Mouse (Mus musculus): ENCODE results near the gene Cacna1d. TPM values are rescaled to one million over a fixed set of nuclear protein-coding genes. Genes with fewer than 3 reads are reported as not detected.

Gene Cacna1d
- polyA plus RNA-seq, 1 experiment from 2014 or later = 10.5 TPM

- H3K27ac ChIP-seq (ENCODE audit: low read depth) = no peak overlapping the region
- no peaks in the 10 kb centered on the region for H3K9me3 ChIP-seq (ENCODE audit: low read depth, low read length)
- H3K9ac ChIP-seq = no peak overlapping the region
- ATAC-seq (ENCODE audit: insufficient read depth) (peak; percentile 64), DNase-seq (peak; percentile 94)
- H3K27me3 ChIP-seq (ENCODE audit: insufficient read depth, low read length) = no peaks in the 10 kb centered on the region
- peak; percentile 92 for TF ChIP-seq CTCF (IDR thresholded peaks at IDR 0.05; ENCODE audit: low read depth)
- H3K4me1 ChIP-seq (ENCODE audit: insufficient read depth) = no peaks in the 10 kb centered on the region
- WGBS = 6% methylated on average over 14 of the region's 14 CpGs
- peak overlapping the region; percentile 33; the same call in 1 of the 2 replicates for H3K4me2 ChIP-seq
- no peak overlapping the region for H3K4me3 ChIP-seq (ENCODE audit: low read depth, low read length)
- no peaks in the 10 kb centered on the region for H3K36me3 ChIP-seq (ENCODE audit: insufficient read depth)
Measured at GRCm38 (mm10) chr14:30459891-30460523, 31.2 kb downstream of the Cacna1d start.

GRCm38 (mm10) chr14:30458820-30459219 is 32.4 kb downstream of the Cacna1d start:
- ATAC-seq (ENCODE audit: insufficient read depth) (peak; percentile 64), DNase-seq (peak; percentile 79)
- H3K36me3 ChIP-seq (ENCODE audit: insufficient read depth) = no peaks in the 10 kb centered on the region
- WGBS = 52% methylated on average over 3 of the region's 3 CpGs
- no peak for TF ChIP-seq CTCF (IDR thresholded peaks at IDR 0.05; ENCODE audit: low read depth)
- H3K9ac ChIP-seq = no peak overlapping the region
- no peak overlapping the region for H3K4me2 ChIP-seq
- H3K27ac ChIP-seq (ENCODE audit: low read depth) = no peak overlapping the region
- H3K27me3 ChIP-seq (ENCODE audit: insufficient read depth, low read length) = no peaks in the 10 kb centered on the region
- no peaks in the 10 kb centered on the region for H3K4me1 ChIP-seq (ENCODE audit: insufficient read depth)
- H3K4me3 ChIP-seq (ENCODE audit: low read depth, low read length) = no peak overlapping the region
- H3K9me3 ChIP-seq (ENCODE audit: low read depth, low read length) = no peaks in the 10 kb centered on the region

DNA sequence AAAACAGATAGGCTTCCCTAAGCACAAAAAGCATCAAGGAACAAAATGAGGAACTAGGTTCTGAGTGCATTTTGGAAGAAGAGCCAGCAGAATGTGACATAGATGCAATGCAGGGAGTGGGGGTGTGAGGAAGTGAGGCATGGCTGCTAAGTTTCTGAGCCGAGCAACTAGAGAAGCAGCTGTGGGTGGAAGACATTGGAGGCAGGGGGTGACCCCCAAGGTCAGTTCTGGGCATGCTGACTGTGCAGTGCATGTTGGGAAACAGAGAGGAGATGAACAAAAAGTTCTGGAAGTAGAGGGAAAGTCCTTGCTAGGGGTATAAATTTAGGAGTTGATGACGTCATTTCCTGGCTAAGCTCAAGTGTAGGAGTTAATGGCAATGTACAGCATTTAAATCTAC is 33.4 kb downstream of the Cacna1d start:
- TF ChIP-seq CTCF (IDR thresholded peaks at IDR 0.05; ENCODE audit: low read depth) = no peak
- H3K9ac ChIP-seq = no peak overlapping the region
- H3K4me3 ChIP-seq (ENCODE audit: low read depth, low read length) = no peak overlapping the region
- no peak for ATAC-seq (ENCODE audit: insufficient read depth)
- no peak overlapping the region for H3K4me2 ChIP-seq
- H3K27me3 ChIP-seq (ENCODE audit: insufficient read depth, low read length) = no peaks in the 10 kb centered on the region
- no peaks in the 10 kb centered on the region for H3K36me3 ChIP-seq (ENCODE audit: insufficient read depth)
- WGBS = 44% methylated on average over 2 of the region's 2 CpGs
- H3K27ac ChIP-seq (ENCODE audit: low read depth) = no peak overlapping the region
- no peaks in the 10 kb centered on the region for H3K4me1 ChIP-seq (ENCODE audit: insufficient read depth)
- DNase-seq = peak; percentile 31
- H3K9me3 ChIP-seq (ENCODE audit: low read depth, low read length) = no peaks in the 10 kb centered on the region

- no peak overlapping the region for H3K4me2 ChIP-seq
- TF ChIP-seq CTCF (IDR thresholded peaks at IDR 0.05; ENCODE audit: low read depth) = no peak
- no peaks in the 10 kb centered on the region for H3K9me3 ChIP-seq (ENCODE audit: low read depth, low read length)
- WGBS = 57% methylated on average over 7 of the region's 7 CpGs
- ATAC-seq (ENCODE audit: insufficient read depth) = no peak
- H3K9ac ChIP-seq = no peak overlapping the region
- no peaks in the 10 kb centered on the region for H3K4me1 ChIP-seq (ENCODE audit: insufficient read depth)
- H3K27ac ChIP-seq (ENCODE audit: low read depth) = no peak overlapping the region
- DNase-seq = no peak
- H3K27me3 ChIP-seq (ENCODE audit: insufficient read depth, low read length) = no peaks in the 10 kb centered on the region
- H3K4me3 ChIP-seq (ENCODE audit: low read depth, low read length) = no peak overlapping the region
- no peaks in the 10 kb centered on the region for H3K36me3 ChIP-seq (ENCODE audit: insufficient read depth)
Measured at GRCm38 (mm10) chr14:30457436-30457835, 33.8 kb downstream of the Cacna1d start.

DNA sequence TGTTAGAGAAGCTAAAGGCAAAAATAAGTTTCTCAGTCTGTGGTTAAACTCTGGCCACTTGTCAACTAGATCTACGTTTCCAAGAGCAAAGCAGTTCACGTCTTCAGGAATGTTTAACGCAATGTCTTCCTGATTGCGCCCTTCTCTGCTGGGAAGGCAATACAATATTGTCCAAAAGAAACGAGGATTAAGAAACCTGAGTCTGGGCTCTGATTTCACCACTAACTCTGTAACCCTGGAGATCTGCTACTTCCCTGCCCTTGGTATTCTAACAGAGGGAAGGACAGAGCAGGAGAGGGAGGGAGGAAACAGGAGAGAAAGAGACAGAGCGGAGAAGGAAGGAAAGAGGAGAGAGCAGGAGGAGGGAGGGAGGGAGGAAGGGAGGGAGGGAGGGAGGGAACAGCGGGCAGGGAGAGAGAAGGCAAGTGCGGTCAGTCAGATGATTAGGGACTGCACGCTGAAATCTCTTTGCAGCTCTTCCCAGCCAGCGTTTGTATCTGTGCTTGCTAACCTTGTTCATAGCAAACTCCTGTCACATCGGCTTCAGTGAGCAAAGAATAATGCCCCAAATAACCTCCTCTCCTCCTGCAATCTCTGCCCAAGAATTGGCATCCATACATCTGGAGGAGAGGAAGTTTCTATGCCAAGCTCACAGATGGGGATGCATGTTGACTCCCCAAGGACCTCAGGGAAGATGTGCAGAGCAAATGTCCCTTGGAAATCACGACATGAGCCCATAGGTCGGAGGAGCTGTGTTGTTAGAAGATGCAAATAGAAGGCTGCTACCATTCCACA is 35.3 kb downstream of the Cacna1d start:
- Histone ChIP-seq H3K4me3 (ENCODE audit: low read depth, low read length) (no peak overlapping the region), H3K4me1 (ENCODE audit: insufficient read depth) (no peaks in the 10 kb centered on the region), H3K4me2 (peak overlapping the region; percentile 36; the same call in 1 of the 2 replicates), H3K27ac (ENCODE audit: low read depth) (no peak overlapping the region), H3K9ac (no peak overlapping the region), H3K9me3 (ENCODE audit: low read depth, low read length) (no peaks in the 10 kb centered on the region), H3K27me3 (ENCODE audit: insufficient read depth, low read length) (no peaks in the 10 kb centered on the region), H3K36me3 (ENCODE audit: insufficient read depth) (no peaks in the 10 kb centered on the region)
- ATAC-seq (ENCODE audit: insufficient read depth) = no peak
- WGBS = 17% methylated on average over 13 of the region's 13 CpGs
- TF ChIP-seq CTCF (IDR thresholded peaks at IDR 0.05; ENCODE audit: low read depth) = no peak
- peak; percentile 14 for DNase-seq

DNA sequence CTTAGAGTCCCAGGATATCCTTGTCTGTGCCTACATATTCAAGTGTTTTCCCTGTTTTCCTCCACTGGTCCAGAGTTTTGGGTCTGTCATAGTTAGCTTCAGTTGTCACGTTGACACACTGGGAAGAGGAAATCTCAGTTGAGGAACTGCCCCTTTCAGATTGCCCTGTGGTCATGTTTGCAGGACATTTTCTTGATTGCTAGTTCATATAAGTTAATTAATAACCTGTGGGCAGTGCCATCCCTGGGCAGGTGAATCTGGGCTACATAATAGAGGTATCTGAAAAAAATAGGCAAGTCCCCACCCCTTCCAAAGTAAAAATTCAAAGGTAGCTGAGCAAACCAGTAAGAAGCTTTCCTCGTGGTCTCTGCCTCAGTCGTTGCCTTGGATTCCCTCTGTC is 51.3 kb downstream of the Cacna1d start:
- Histone ChIP-seq H3K36me3 (ENCODE audit: insufficient read depth) (no peaks in the 10 kb centered on the region), H3K27ac (ENCODE audit: low read depth) (no peak overlapping the region), H3K4me2 (no peak overlapping the region), H3K9me3 (ENCODE audit: low read depth, low read length) (no peaks in the 10 kb centered on the region; the same call in 1 of the 2 replicates), H3K4me3 (ENCODE audit: low read depth, low read length) (no peak overlapping the region), H3K27me3 (ENCODE audit: insufficient read depth, low read length) (no peaks in the 10 kb centered on the region), H3K9ac (no peak overlapping the region), H3K4me1 (ENCODE audit: insufficient read depth) (no peaks in the 10 kb centered on the region)
- DNase-seq = no peak
- ATAC-seq (ENCODE audit: insufficient read depth) = no peak
- no peak for TF ChIP-seq CTCF (IDR thresholded peaks at IDR 0.05; ENCODE audit: low read depth)
- WGBS = 78% methylated on average over 3 of the region's 3 CpGs

GRCm38 (mm10) chr14:30435316-30435715 is 55.9 kb downstream of the Cacna1d start:
- Histone ChIP-seq H3K9ac (no peak overlapping the region), H3K4me2 (no peak overlapping the region), H3K27me3 (ENCODE audit: insufficient read depth, low read length) (no peaks in the 10 kb centered on the region), H3K4me3 (ENCODE audit: low read depth, low read length) (no peak overlapping the region), H3K36me3 (ENCODE audit: insufficient read depth) (no peaks in the 10 kb centered on the region), H3K4me1 (ENCODE audit: insufficient read depth) (no peaks in the 10 kb centered on the region), H3K9me3 (ENCODE audit: low read depth, low read length) (no peaks in the 10 kb centered on the region), H3K27ac (ENCODE audit: low read depth) (no peak overlapping the region)
- DNase-seq (no peak), ATAC-seq (ENCODE audit: insufficient read depth) (no peak)
- TF ChIP-seq CTCF (IDR thresholded peaks at IDR 0.05; ENCODE audit: low read depth) = no peak
- 86% methylated on average over 5 of the region's 5 CpGs for WGBS
